Comparison of ENCODE assay signal across 10 mouse cellular contexts in the genomic region with DNA sequence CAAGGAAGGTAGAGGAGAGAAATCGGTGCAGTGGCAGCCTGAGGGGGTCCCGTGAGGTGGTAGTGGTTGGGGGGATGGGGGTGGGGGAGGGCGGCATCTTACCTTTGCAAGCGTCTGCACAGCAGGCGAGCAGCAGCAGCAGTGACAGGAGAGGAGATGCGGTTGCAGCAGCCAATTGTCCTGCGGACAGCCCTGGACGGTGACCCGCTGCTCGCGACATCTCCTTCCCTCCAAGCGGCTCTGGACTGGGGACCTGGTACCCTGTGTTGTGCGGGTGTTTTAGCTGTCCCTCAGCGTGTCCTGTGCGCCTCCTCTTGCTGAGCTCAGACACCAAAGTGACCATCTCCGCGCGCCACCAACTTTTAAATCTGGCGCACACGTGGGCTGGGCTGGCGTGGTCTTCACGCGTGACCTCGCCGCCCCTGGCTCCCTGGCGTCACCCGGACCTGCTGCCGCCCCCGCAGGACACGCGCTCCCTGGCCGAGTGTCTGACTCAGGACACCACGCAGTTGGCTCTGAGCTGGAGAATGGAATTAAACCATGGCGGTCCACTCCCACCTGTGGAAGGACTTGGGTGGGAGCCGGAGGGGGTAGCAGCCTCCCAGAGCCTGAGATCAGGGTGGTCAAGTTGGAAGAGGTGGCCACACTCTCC. TPM values are rescaled to one million over a fixed set of nuclear protein-coding genes. Genes with fewer than 3 reads are reported as not detected.
DNase-seq lines count a peak whose midpoint lies in the region; ATAC-seq and TF ChIP-seq lines count a peak whose summit lies in the region.
"Had no signal": no experiment of that assay in that cellular context is flagged by ENCODE, and none has a peak within 500 bp of the region (broad histone marks: within the 10 kb centered on the region; RNA-seq: fewer than 3 reads in every experiment).

A gene (minus strand): TSS at position 336 of the 652 bp plus-strand sequence.

- ATAC-seq in forebrain, embryonic 13.5 days, result no peak; the same call in 1 of the 2 replicates
- no peak for ATAC-seq in monocyte, adult 5-6 weeks (replicated peaks; ENCODE audit: insufficient number of reproducible peaks, low FRiP score, low TSS enrichment, poor library complexity, severe bottlenecking)
- no peak for ATAC-seq in megakaryocyte-erythroid progenitor cell, adult 5-6 weeks (replicated peaks; ENCODE audit: low FRiP score, low TSS enrichment, poor library complexity, severe bottlenecking)

- peak within 1 kb of the TSS; percentile 49; the same call in 1 of the 2 replicates for H3K9ac ChIP-seq in ES-E14 (ENCODE audit: insufficient read depth, low read depth, low read length, poor library complexity, severe bottlenecking)
- peak within 1 kb of the TSS; percentile 47 for H3K9ac ChIP-seq in forebrain, embryonic 13.5 days

- no peak for DNase-seq in heart, embryonic 10.5 days (ENCODE audit: low spot score)
- no peak for DNase-seq in heart, adult 11 months
- DNase-seq in ES-E14 (ENCODE audit: low read depth, low spot score), result no peak
- DNase-seq in mesoderm, embryonic 11.5 days (ENCODE audit: low read depth, low spot score), result peak; percentile 11
- DNase-seq in frontal cortex, postnatal 25 days (ENCODE audit: low spot score in 2 of 2), result no peak
- DNase-seq: cerebellum, adult 9-11 months had no signal

- H3K36me3 ChIP-seq in heart, embryonic 10.5 days, result no peaks in the 10 kb centered on the region
- H3K36me3 ChIP-seq in ES-E14 (ENCODE audit: control insufficient read depth, insufficient read depth, low read length, poor library complexity, severe bottlenecking), result no peaks in the 10 kb centered on the region
- no peaks in the 10 kb centered on the region for H3K36me3 ChIP-seq in forebrain, embryonic 13.5 days (ENCODE audit: poor library complexity, severe bottlenecking)

- H3K27me3 ChIP-seq in heart, embryonic 10.5 days (ENCODE audit: insufficient read depth, poor library complexity, severe bottlenecking), result peaks cover 50% of the 10 kb centered on the region
- peaks cover 30% of the 10 kb centered on the region for H3K27me3 ChIP-seq in forebrain, embryonic 13.5 days

- peak within 1 kb of the TSS; percentile 56 for H3K4me3 ChIP-seq in heart, embryonic 10.5 days
- peak within 1 kb of the TSS; percentile 60 to 64 for H3K4me3 ChIP-seq in ES-E14 (ENCODE audit: insufficient read depth in 1 of 2, low read depth in 1 of 2, low read length in 2 of 2, poor library complexity in 1 of 2, severe bottlenecking in 1 of 2)
- H3K4me3 ChIP-seq in forebrain, embryonic 13.5 days, result peak within 1 kb of the TSS; percentile 34

- in situ Hi-C loops in ES-E14 (cut with MboI; ENCODE audit: low sequenced_read_pairs in 2 of 2, unreplicated experiment in 2 of 2), result no loop called here

- H3K4me2 ChIP-seq in forebrain, embryonic 13.5 days, result peak within 1 kb of the TSS; percentile 61

- peaks cover 14% of the 10 kb centered on the region for H3K4me1 ChIP-seq in heart, embryonic 10.5 days
- peaks cover 4 to 11% of the 10 kb centered on the region in 2 experiments; a peak in 3 of 4 replicates for H3K4me1 ChIP-seq in ES-E14 (ENCODE audit: control insufficient read depth in 2 of 2, insufficient read depth in 2 of 2, low read length in 2 of 2, poor library complexity in 1 of 2)
- peaks cover 13% of the 10 kb centered on the region for H3K4me1 ChIP-seq in forebrain, embryonic 13.5 days

- WGBS in heart, embryonic 10.5 days, result 6% methylated on average over 35 of the region's 35 CpGs
- WGBS in forebrain, embryonic 13.5 days, result 5% methylated on average over 35 of the region's 35 CpGs

- H3K9me3 ChIP-seq in heart, embryonic 10.5 days, result no peaks in the 10 kb centered on the region
- no peaks in the 10 kb centered on the region for H3K9me3 ChIP-seq in ES-E14 (ENCODE audit: control insufficient read depth, insufficient read depth, low read depth, low read length)
- H3K9me3 ChIP-seq in forebrain, embryonic 13.5 days (replicated peaks), result no peaks in the 10 kb centered on the region

- no peak within 1 kb of the TSS for H3K27ac ChIP-seq in heart, embryonic 10.5 days
- no peak within 1 kb of the TSS for H3K27ac ChIP-seq in ES-E14 (ENCODE audit: insufficient read depth, low read depth, low read length, poor library complexity, severe bottlenecking)
- H3K27ac ChIP-seq in forebrain, embryonic 13.5 days, result no peak within 1 kb of the TSS
- H3K27ac ChIP-seq: macrophage had no signal

TF ChIP-seq in ES-E14, 5 proteins besides CTCF, POLR2A, EP300 and RAD21:
- TF ChIP-seq HCFC1 (IDR thresholded peaks at IDR 0.05; ENCODE audit: borderline replicate concordance, insufficient read depth, low read length), result no peak
TF ChIP-seq in ES-E14: peak in this region for 0.

RNA-seq across cellular contexts. Expression of the gene that starts here (rescaled TPM):
- polyA plus RNA-seq in heart, embryonic 10.5 days (2016; fragmentation: Nextera tagmentation; extraction: Ambion mirVana), result 0.16 TPM in 1 of 2 replicates, not detected in the other
- 0.54 and 0.79 TPM in 2 replicates for total RNA-seq in ES-E14 (2012; rRNA removed)
- polyA plus RNA-seq in forebrain, embryonic 13.5 days (2015; fragmentation: Nextera tagmentation; extraction: Ambion mirVana), result not detected in 2 replicates
- total RNA-seq in monocyte, adult 5-6 weeks (2017), result not detected in 3 replicates
- not detected in 2 replicates for total RNA-seq in megakaryocyte-erythroid progenitor cell, adult 5-6 weeks (2014; fragmentation: Nextera tagmentation)
- total RNA-seq in megakaryocyte-erythroid progenitor cell, adult 5-6 weeks (2017), result not detected in 2 replicates
- polyA plus RNA-seq: macrophage had no signal
